Mouse (Mus musculus) gastrocnemius, adult 2 months (tissue): ENCODE measurements around the gene Foxb2. TPM values are rescaled to one million over a fixed set of nuclear protein-coding genes. Genes with fewer than 3 reads are reported as not detected.

Experiments used
- DNase-seq: peaks from one replicate; pipeline ENCODE4 v3.0.0; 2022
- H3K27ac ChIP-seq: fragments of 200-600 bp; 2 replicates; pipeline ENCODE4 v1.8.1; 2022; ENCODE audit warnings: mild to moderate bottlenecking
- H3K4me3 ChIP-seq: fragments of 200-600 bp; 2 replicates; pipeline ENCODE4 v1.8.1; 2022; ENCODE audit warnings: mild to moderate bottlenecking, moderate library complexity
- CTCF ChIP-seq: fragments of 200-600 bp; IDR thresholded peaks from 2 replicates; pipeline ENCODE4 v1.8.1; 2022; ENCODE audit warnings: antibody characterized with exemption, mild to moderate bottlenecking, moderate library complexity
- intact Hi-C: fragments of 180-260 bp; cut with DNase I; formaldehyde crosslinking; loops from one replicate; pipeline ENCODE4 v1.15.1; 2025
- long read RNA-seq, 2 experiments: library from polyadenylated mRNA; stranded (forward); transcript quantifications; one replicate each; pipeline ENCODE4 v2.0.0; 2021
- total RNA-seq, 2 experiments: library from RNA; stranded (reverse); gene quantifications; 2 replicates each; pipeline ENCODE4 v1.2.3; 2021

The Foxb2 gene
- total RNA-seq = not detected
- long read RNA-seq, experiment 1 = 0 reads
- long read RNA-seq, experiment 2 = 0 reads

DNA sequence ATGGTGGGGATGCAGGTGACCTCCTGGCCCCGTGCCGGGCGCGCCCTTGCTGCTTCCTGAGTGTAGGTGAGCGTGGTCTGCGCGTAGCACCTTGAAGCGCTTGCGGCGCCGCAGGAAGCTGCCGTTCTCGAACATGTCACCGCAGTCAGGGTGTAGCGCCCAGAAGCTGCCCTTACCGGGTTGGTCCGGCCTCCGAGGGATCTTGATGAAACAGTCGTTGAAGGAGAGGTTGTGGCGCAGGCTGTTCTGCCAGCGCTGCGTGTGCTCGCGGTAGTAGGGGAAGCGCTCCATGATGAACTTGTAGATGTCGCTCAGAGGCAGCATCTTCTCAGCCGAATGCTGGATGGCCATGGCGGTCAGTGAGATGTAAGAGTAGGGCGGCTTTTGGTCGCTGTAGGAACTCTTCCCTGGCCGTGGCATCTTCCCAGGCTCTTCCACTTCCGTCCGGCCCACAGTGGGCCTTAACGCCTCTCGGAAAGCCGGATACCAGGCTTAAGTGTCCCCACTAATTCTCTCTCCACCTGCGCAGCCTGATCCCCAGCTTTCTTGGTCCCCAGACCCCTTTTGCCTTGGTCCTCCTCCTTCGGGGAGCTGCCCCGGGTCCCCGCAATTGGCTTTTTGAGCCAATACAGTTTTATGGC is at the start of gene Foxb2:
Gene Foxb2 (minus strand): TSS at position 585 of the 641 bp plus-strand sequence.
- intact Hi-C loops = no loop called here
- DNase-seq = peak; percentile 26
- TF ChIP-seq CTCF = no peak
- Histone ChIP-seq H3K4me3 (peak within 1 kb of the TSS; percentile 64), H3K27ac (no peak within 1 kb of the TSS)

DNA sequence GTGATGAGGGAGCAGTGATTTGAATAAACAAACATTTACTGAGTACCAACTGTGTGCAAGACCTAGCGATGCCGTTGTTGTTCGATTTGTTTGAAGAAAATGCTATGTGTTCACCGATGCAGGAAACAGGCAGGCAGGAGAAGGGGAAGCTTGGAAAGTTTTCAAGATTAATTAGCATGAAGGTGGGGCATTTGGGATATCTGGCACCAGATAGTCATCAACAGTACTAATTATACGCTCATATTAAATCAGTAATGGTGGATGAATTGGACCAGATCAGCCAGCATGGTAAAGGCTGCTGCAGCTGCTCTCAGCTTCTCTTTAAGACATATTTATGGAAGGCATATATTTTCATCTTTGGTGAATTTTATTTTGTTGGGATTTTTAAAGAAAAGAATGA is 37.9 kb upstream of the Foxb2 start:
- Histone ChIP-seq H3K27ac (no peak overlapping the region), H3K4me3 (no peak overlapping the region)
- no peak for TF ChIP-seq CTCF
- no peak for DNase-seq
- intact Hi-C loops = no loop called here

- TF ChIP-seq CTCF = peak; percentile 52
- no peak overlapping the region for H3K4me3 ChIP-seq
- DNase-seq = peak; percentile 41
- H3K27ac ChIP-seq = no peak overlapping the region
- intact Hi-C loops = no loop called here
Observed at GRCm38 (mm10) chr19:16903106-16903505, 29.5 kb upstream of the Foxb2 start.

DNA sequence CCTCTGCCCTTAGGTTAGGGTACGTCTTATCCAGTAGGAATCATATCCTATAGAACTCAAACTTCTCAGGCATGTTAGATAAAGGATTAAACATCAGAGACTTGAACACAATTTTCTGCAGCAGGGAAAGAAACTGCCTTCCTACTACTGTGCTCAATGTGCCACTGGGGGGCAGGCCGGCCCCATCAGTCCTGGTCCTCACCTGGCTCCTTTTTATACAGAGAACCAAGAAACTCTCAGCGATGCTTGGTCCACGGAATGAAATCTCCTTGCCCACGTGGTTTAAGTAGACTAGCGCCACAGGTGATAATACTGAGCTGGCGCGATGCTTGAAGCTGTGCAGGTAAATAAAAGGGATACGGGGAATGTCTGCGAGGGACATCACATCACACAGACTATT is 26.1 kb upstream of the Foxb2 start:
- H3K4me3 ChIP-seq = no peak overlapping the region
- no peak for DNase-seq
- H3K27ac ChIP-seq = no peak overlapping the region
- TF ChIP-seq CTCF = peak; percentile 39
- intact Hi-C loops = loop anchor here (2.0 kb wide), 2 partner anchors 131 to 139 kb away; no protein-coding TSS in a partner anchor

DNA sequence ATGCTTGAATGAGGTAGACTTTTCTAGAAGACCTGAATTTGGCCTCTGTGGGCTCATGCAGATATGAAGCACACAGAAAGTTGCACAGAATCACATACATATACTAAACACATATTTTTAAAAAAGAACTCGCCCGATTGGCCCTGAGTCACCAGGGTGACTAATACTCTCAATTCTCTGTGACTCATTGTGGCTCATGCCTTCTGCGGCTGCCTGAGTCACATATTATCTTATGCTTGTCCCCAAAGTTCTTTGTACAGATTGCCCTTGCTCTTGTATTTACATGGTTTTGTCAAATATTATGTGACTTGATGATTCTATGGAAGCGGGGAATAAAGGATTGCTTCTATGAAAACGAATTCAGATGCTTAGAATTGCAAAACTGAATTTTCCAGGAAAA is 25.0 kb upstream of the Foxb2 start:
- no peak for TF ChIP-seq CTCF
- Histone ChIP-seq H3K4me3 (no peak overlapping the region), H3K27ac (no peak overlapping the region)
- no peak for DNase-seq
- intact Hi-C loops = loop anchor here (2.0 kb wide), 2 partner anchors 132 to 140 kb away; no protein-coding TSS in a partner anchor

DNA sequence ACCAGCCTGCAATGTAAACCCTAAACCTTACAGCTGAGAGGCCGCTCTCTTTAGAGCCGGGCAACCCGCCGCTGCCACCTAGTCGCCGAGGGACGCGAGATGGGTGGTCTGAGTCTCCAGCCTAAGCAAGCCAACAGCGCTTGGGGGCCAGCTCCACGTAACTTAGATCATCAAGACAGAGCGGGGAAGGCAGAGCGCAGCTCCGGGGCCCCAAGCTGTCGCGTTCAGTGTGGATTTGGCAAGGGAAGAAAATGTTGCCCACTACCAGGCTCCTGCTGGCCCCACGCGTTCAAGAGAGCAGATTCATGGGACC is 2.8 kb upstream of the Foxb2 start:
- no peak overlapping the region for H3K4me3 ChIP-seq
- no peak for TF ChIP-seq CTCF
- DNase-seq = no peak
- no peak overlapping the region for H3K27ac ChIP-seq
- intact Hi-C loops = no loop called here

GRCm38 (mm10) chr19:16875631-16876457 is 2.2 kb upstream of the Foxb2 start:
- intact Hi-C loops = no loop called here
- no peak for TF ChIP-seq CTCF
- H3K27ac ChIP-seq = no peak overlapping the region
- DNase-seq = no peak
- no peak overlapping the region for H3K4me3 ChIP-seq

- no peak overlapping the region for H3K4me3 ChIP-seq
- H3K27ac ChIP-seq = no peak overlapping the region
- intact Hi-C loops = no loop called here
- no peak for TF ChIP-seq CTCF
- no peak for DNase-seq
Observed at GRCm38 (mm10) chr19:16874991-16875540, 1.5 kb upstream of the Foxb2 start.

DNA sequence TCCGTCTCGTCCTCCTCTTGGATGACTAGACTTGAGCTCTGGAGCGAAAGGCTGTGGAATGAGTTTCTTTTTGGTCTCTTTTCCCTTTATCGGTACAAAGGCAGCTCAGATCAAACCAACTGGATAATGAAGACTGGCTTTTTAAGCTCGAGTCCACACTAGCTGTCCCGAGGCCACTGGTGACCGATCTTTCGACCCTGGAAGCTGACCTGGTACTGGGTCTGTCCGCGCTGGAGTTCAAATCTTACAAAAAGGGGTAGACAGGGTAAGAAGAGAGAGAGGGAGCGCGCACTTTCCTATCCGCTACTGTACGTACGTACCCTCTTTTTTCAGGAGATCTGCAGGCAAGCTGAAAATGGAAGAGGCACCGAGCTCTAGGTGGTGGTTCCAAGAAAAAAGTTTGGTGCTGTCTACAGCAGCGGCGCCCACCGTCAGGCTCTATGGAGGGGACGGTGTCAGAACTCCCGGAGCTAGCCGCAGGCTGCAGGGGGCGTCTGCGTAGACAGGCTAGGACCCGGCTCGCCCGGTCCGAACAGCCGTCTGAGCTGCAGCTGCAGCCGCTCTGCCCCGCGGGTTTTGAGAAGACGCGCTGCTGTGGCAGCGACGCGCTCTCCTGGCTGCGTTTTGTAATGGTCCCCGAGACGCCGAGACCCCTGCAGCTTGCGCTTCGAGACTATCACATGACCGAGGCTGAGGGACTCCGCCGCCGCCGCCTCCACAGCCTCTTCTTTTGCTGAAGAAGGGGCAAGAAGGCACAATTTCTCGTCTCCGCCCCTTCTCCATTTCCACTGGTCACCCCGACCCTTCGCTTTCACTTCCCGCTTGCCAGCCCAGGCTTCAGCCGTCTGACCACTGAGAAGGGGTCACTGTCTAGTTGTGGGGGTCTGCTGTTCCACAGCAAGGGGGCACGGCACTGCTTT is 597 bp upstream of the Foxb2 start:
- TF ChIP-seq CTCF = no peak
- DNase-seq = no peak
- intact Hi-C loops = no loop called here
- Histone ChIP-seq H3K27ac (no peak overlapping the region), H3K4me3 (peak overlapping the region; percentile 64)

- Histone ChIP-seq H3K27ac (no peak overlapping the region), H3K4me3 (peak overlapping the region; percentile 64)
- intact Hi-C loops = no loop called here
- no peak for TF ChIP-seq CTCF
- DNase-seq = peak; percentile 28
Observed at GRCm38 (mm10) chr19:16872331-16873180, 1.0 kb downstream of the Foxb2 start.

DNA sequence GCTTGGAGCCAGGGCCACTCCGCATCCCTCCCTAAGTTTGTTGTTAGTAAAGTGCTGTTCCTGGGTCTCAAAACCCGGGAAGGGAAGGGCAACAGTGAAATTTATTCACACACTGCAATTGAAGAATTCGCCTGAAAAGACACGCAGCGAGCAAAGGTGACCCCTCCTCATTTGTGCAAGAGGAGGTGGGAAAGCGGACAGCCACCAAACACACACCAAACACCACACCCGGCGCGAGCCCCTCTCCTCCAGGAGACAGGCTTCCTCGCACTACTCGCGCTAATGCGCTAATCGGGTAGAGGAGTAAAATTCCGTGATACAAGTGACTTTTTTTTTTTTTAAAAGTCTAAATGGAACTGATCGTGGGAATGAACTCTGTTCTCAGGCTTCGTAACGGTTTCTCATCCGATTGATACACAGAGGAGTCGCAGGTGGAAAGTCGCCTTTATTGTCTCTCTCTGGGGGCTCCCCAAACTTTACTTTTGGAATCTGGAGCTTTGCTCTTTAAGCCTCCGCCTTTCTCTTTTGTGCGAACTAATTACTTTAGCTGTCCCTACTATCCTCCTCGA is 2.3 kb downstream of the Foxb2 start:
- peak overlapping the region; percentile 64; the same call in 1 of the 2 replicates for H3K4me3 ChIP-seq
- DNase-seq = no peak
- intact Hi-C loops = no loop called here

More for the DNA sequence above, 2.3 kb downstream of the Foxb2 start:
- TF ChIP-seq CTCF = no peak
- no peak overlapping the region for H3K27ac ChIP-seq
